Mouse (Mus musculus) hindbrain, embryonic 14.5 days (tissue): ENCODE results near the gene Mmrn2. TPM values are rescaled to one million over a fixed set of nuclear protein-coding genes. Genes with fewer than 3 reads are reported as not detected.
A peak's percentile ranks its signal among the peaks of the same experiment; 100 is the strongest.

ENCODE experiments used
- ATAC-seq: fragments of 200-750 bp; cut with Nextera tagmentation; 2 replicates; pipeline ENCODE4 v1.8.0; 2017; ENCODE audit warnings: moderate number of reproducible peaks, mild to moderate bottlenecking, moderate TSS enrichment, moderate library complexity; ENCODE audit not compliant: low FRiP score
- DNase-seq: peaks from one replicate; pipeline ENCODE4 v3.0.0-alpha.2; 2015; ENCODE audit warnings: low spot score
- H3K27ac ChIP-seq: fragments of 300-500 bp; sonication (generic); 2 replicates; pipeline ENCODE4 v1.5.1; 2014; ENCODE audit warnings: mild to moderate bottlenecking, moderate library complexity
- H3K27me3 ChIP-seq: fragments of 300-500 bp; sonication (generic); 2 replicates; pipeline ENCODE4 v1.6.1; 2014; ENCODE audit warnings: mild to moderate bottlenecking, low read length, mixed read lengths; ENCODE audit not compliant: control insufficient read depth, insufficient read depth
- H3K36me3 ChIP-seq: fragments of 300-500 bp; sonication (generic); replicated peaks from 2 replicates; pipeline ENCODE4 v1.6.1; 2014; ENCODE audit not compliant: control insufficient read depth, insufficient read depth
- H3K4me1 ChIP-seq: fragments of 300-500 bp; sonication (generic); replicated peaks from 2 replicates; pipeline ENCODE4 v1.6.1; 2014; ENCODE audit warnings: antibody characterized with exemption, low read length, mixed read lengths; ENCODE audit not compliant: control insufficient read depth, insufficient read depth
- H3K4me2 ChIP-seq: fragments of 300-500 bp; sonication (generic); replicated peaks from 2 replicates; pipeline ENCODE4 v1.6.1; 2014; ENCODE audit warnings: mild to moderate bottlenecking, moderate library complexity
- H3K4me3 ChIP-seq: fragments of 300-500 bp; sonication (generic); replicated peaks from 2 replicates; pipeline ENCODE4 v1.5.1; 2014; ENCODE audit warnings: mild to moderate bottlenecking, low read length
- H3K9ac ChIP-seq: fragments of 300-500 bp; sonication (generic); 2 replicates; pipeline ENCODE4 v1.6.1; 2014
- H3K9me3 ChIP-seq: fragments of 300-500 bp; sonication (generic); 2 replicates; pipeline ENCODE4 v1.6.1; 2016; ENCODE audit warnings: low read length; ENCODE audit not compliant: control insufficient read depth
- WGBS: fragments of 180-500 bp; shearing (Covaris S2); extraction: QIAGEN DNeasy Blood & Tissue Kit; methylation state at CpG from one replicate; pipeline ENCODE4 v1.1.7; 2014; 5-methylcytosine and 5-hydroxymethylcytosine counted together
- polyA plus RNA-seq: library from polyadenylated mRNA; unstranded; fragments of >200 nt; fragmentation: Nextera tagmentation; extraction: Ambion mirVana; gene quantifications from 2 replicates; pipeline ENCODE4 v1.2.1, GENCODE M21; 2014

The Mmrn2 gene
- polyA plus RNA-seq, 1 experiment from 2014 or later, result 5.3 TPM

DNA sequence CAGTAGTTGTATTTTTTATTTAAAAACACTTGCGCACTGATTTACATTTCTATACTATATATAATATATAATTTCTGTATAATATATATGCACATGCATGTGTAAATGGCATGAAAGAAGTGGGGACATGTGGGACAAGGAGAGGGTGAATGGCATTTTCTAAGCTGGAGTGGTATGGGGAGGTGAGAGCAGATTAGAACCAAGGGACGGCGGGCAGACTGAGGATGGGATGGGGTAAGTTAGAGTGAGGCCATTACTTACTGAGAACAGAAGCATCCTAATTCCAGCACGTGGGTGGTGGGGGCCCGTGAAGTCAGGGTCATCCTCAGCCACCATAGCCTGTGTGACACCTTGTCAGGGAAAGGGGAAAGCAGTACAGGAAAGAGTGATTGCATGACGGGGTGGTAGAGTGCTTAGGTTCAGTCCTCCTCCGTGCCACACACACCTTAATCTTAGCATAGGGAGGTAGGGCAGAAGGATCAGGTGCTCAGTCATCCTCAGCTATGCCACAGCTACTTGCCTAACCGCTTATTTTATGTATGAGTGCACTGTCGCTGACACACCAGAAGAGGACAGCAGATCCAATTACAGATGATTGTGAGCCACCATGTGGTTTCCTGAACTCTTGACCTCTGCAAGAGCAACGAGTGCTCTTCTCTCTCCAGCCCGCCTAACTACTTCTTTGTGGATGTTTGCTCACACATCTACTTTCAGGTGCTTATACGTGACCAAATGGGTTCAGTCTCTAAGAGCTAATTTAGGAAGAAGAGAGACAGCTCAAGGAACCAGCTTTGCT is 29.3 kb upstream of the Mmrn2 start:
- Histone ChIP-seq H3K4me3 (no peak overlapping the region), H3K4me1 (no peaks in the 10 kb centered on the region), H3K9me3 (no peaks in the 10 kb centered on the region), H3K27ac (no peak overlapping the region), H3K27me3 (no peaks in the 10 kb centered on the region), H3K4me2 (no peak overlapping the region), H3K36me3 (peaks cover 38% of the 10 kb centered on the region), H3K9ac (no peak overlapping the region)
- WGBS, result 67% methylated on average over 12 of the region's 12 CpGs
- peak; percentile 43; the same call in 1 of the 2 replicates for ATAC-seq
- no peak for DNase-seq

GRCm38 (mm10) chr14:34347084-34347483 is 28.2 kb upstream of the Mmrn2 start:
- no peak for DNase-seq
- H3K27ac ChIP-seq, result no peak overlapping the region
- no peak overlapping the region for H3K9ac ChIP-seq
- no peak overlapping the region for H3K4me2 ChIP-seq
- H3K27me3 ChIP-seq, result no peaks in the 10 kb centered on the region
- ATAC-seq, result no peak
- H3K9me3 ChIP-seq, result no peaks in the 10 kb centered on the region
- H3K36me3 ChIP-seq, result peaks cover 27% of the 10 kb centered on the region
- no peak overlapping the region for H3K4me3 ChIP-seq
- no peaks in the 10 kb centered on the region for H3K4me1 ChIP-seq
- WGBS, result 96% methylated on average over 5 of the region's 5 CpGs

GRCm38 (mm10) chr14:34348301-34348700 is 27.0 kb upstream of the Mmrn2 start:
- 86% methylated on average over 7 of the region's 7 CpGs for WGBS
- no peak overlapping the region for H3K4me3 ChIP-seq
- DNase-seq (no peak), ATAC-seq (no peak)
- no peaks in the 10 kb centered on the region for H3K9me3 ChIP-seq
- peaks cover 15% of the 10 kb centered on the region for H3K36me3 ChIP-seq
- H3K4me2 ChIP-seq, result no peak overlapping the region
- H3K27ac ChIP-seq, result no peak overlapping the region
- no peak overlapping the region for H3K9ac ChIP-seq
- H3K4me1 ChIP-seq, result no peaks in the 10 kb centered on the region
- H3K27me3 ChIP-seq, result no peaks in the 10 kb centered on the region

- WGBS, result 92% methylated on average over 8 of the region's 8 CpGs
- Histone ChIP-seq H3K36me3 (peaks cover 10% of the 10 kb centered on the region), H3K27ac (no peak overlapping the region), H3K4me2 (no peak overlapping the region), H3K4me1 (no peaks in the 10 kb centered on the region), H3K4me3 (no peak overlapping the region), H3K9ac (no peak overlapping the region), H3K9me3 (no peaks in the 10 kb centered on the region), H3K27me3 (no peaks in the 10 kb centered on the region)
- ATAC-seq (no peak), DNase-seq (no peak)
Measured at GRCm38 (mm10) chr14:34349007-34349406, 26.3 kb upstream of the Mmrn2 start.

DNA sequence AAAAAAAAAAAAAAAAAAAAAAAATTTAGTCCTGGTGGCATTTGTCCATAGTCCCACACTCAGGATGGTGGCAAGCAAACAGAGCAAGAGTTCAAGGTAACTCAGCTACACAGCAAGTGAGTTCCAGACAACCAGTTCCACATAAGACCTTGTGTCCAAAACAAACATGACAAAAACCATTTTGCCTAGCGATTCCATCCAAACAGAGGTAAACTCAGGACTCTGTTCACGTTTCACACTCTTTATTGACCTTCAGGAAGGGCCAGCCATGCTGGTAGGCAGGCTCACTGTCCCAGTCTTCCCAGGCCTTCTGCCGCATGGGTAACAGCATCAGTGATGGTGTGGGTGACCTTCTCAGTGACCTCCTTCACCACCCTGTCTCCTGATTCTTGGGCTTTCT is 23.6 kb upstream of the Mmrn2 start:
- Histone ChIP-seq H3K4me1 (no peaks in the 10 kb centered on the region), H3K27me3 (no peaks in the 10 kb centered on the region), H3K4me2 (no peak overlapping the region), H3K9ac (no peak overlapping the region), H3K4me3 (no peak overlapping the region), H3K36me3 (no peaks in the 10 kb centered on the region), H3K27ac (no peak overlapping the region), H3K9me3 (no peaks in the 10 kb centered on the region)
- ATAC-seq (no peak), DNase-seq (no peak)
- 51% methylated on average over 3 of the region's 3 CpGs for WGBS

DNA sequence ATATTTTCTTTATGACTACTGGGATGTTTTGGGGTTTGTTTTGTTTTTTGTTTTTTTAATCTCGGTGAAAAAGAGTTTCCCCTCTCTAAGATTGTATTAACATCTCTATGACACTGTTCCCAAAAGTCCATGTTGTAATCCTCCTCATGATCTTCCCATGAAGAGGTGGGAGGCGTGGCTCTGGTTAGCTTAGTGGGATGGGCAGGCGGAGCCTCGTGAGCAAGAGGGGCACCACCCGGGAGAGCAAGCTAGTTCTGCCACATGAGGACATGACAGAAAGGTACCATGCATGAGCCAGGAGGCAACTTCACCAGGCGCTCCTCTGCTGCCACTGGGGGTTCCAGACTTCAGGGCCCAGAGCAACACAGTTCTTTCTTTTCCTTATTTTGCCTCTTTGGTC is 22.7 kb upstream of the Mmrn2 start:
- no peak overlapping the region for H3K27ac ChIP-seq
- no peaks in the 10 kb centered on the region for H3K4me1 ChIP-seq
- H3K27me3 ChIP-seq, result no peaks in the 10 kb centered on the region
- H3K9ac ChIP-seq, result no peak overlapping the region
- 79% methylated on average over 6 of the region's 6 CpGs for WGBS
- no peaks in the 10 kb centered on the region for H3K9me3 ChIP-seq
- no peaks in the 10 kb centered on the region for H3K36me3 ChIP-seq
- no peak for DNase-seq
- no peak overlapping the region for H3K4me2 ChIP-seq
- no peak for ATAC-seq
- no peak overlapping the region for H3K4me3 ChIP-seq

GRCm38 (mm10) chr14:34353326-34353725 is 21.9 kb upstream of the Mmrn2 start:
- WGBS, result 93% methylated on average over 3 of the region's 3 CpGs

DNA sequence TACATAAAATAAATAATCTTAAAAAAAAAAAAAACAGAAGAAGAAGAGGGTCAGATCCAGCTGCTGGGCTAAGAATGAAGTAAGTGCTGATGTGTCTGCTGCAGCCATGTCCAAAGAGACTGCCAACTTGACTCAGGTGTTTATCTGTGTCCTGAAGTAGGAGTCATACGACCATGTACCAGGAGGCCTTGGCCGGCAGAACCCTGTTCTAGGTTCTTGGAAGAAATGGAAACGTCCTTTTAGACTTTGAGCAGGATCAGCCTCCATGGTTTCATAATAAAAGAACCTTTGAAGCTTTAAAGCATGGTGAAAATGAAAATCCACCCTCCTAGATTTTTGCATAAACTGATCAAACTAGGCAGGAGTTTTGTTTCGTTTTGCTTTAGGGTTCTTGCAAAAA is 20.8 kb upstream of the Mmrn2 start:
- Histone ChIP-seq H3K9ac (no peak overlapping the region), H3K36me3 (no peaks in the 10 kb centered on the region), H3K4me1 (no peaks in the 10 kb centered on the region), H3K27ac (no peak overlapping the region), H3K9me3 (no peaks in the 10 kb centered on the region), H3K4me2 (no peak overlapping the region), H3K27me3 (no peaks in the 10 kb centered on the region), H3K4me3 (no peak overlapping the region)
- WGBS, result 86% methylated on average over 4 of the region's 4 CpGs
- ATAC-seq, result no peak
- no peak for DNase-seq

More at GRCm38 (mm10) chr14:34353326-34353725, 21.9 kb upstream of the Mmrn2 start:
- no peak overlapping the region for H3K4me2 ChIP-seq
- H3K27ac ChIP-seq, result no peak overlapping the region
- H3K9ac ChIP-seq, result no peak overlapping the region
- no peak for DNase-seq
- no peaks in the 10 kb centered on the region for H3K36me3 ChIP-seq
- no peak for ATAC-seq
- no peak overlapping the region for H3K4me3 ChIP-seq
- no peaks in the 10 kb centered on the region for H3K27me3 ChIP-seq
- H3K4me1 ChIP-seq, result no peaks in the 10 kb centered on the region
- H3K9me3 ChIP-seq, result no peaks in the 10 kb centered on the region

DNA sequence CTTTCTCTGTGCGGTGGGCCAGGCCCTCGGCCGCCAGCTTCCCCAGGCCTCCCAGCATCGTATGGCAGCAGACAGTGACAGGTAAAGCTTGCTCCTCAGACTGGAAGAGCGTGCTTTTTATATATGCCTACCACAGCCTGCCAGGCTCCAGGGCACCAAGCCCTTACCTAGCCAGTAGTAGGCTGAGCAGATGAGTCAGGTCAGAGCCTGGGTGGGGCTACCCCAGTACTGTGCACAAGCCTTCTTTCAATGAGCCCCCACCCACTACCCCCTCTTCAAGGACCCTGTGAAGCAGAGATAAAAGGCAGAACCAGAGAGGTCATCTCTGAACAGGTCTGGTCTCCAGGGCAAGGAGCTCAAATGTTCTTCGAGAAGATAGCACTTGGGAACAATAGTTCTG is 20.0 kb upstream of the Mmrn2 start, which contains the start of gene Fam25c:
Gene Fam25c, minus strand, starts transcription at position 133 of the 400 bp plus-strand sequence.
- no peak within 1 kb of the TSS for H3K9ac ChIP-seq
- DNase-seq (no peak), ATAC-seq (no peak)
- no peaks in the 10 kb centered on the region for H3K4me1 ChIP-seq
- no peak within 1 kb of the TSS for H3K27ac ChIP-seq
- H3K4me2 ChIP-seq, result no peak within 1 kb of the TSS
- H3K4me3 ChIP-seq, result no peak within 1 kb of the TSS
- WGBS, result 85% methylated on average over 6 of the region's 6 CpGs
- no peaks in the 10 kb centered on the region for H3K9me3 ChIP-seq
- H3K27me3 ChIP-seq, result no peaks in the 10 kb centered on the region
- H3K36me3 ChIP-seq, result no peaks in the 10 kb centered on the region
